Mouse (Mus musculus) adrenal gland, adult 2 months (tissue): Measurements from ENCODE around the gene Usp13. TPM values are rescaled to one million over a fixed set of nuclear protein-coding genes. Genes with fewer than 3 reads are reported as not detected.

Experiments used
- DNase-seq: peaks from one replicate; pipeline ENCODE4 v3.0.0; 2021
- long read RNA-seq: library from polyadenylated mRNA; stranded (forward); transcript quantifications from one replicate; pipeline ENCODE4 v2.0.0, GENCODE M21; 2021
- polyA plus RNA-seq: library from polyadenylated mRNA; depleted of rRNA; stranded (reverse); fragments of >200 nt; gene quantifications from 2 replicates; pipeline ENCODE4 v1.2.3, GENCODE M21; 2012; rRNA removed
- total RNA-seq, 2 experiments: library from RNA; stranded (reverse); gene quantifications; 2 replicates each; pipeline ENCODE4 v1.2.3; 2021

The Usp13 gene
- total RNA-seq (1 to 10 TPM; 3.3 to 3.9 TPM), polyA plus RNA-seq (0.51 and 1.1 TPM in 2 replicates)
- long read RNA-seq, full-length matches to known transcripts, result 1 of 3 reads
- long read RNA-seq, partial matches to known transcripts, result 1 of 3 reads
- long read RNA-seq, other reads (novel, unspliced or antisense), result 1 of 3 reads

GRCm38 (mm10) chr3:32817357-32818326 lies at the start of gene Usp13:
Usp13 (plus strand) TSS chr3:32817546.
- peak; percentile 88 for DNase-seq

- DNase-seq, result no peak
Measured at GRCm38 (mm10) chr3:32770781-32771180, 46.6 kb upstream of the Usp13 start.

GRCm38 (mm10) chr3:32817001-32817356 lies 367 bp upstream of the Usp13 start:
- no peak for DNase-seq

GRCm38 (mm10) chr3:32818327-32818900 lies 1.1 kb downstream of the Usp13 start:
- peak; percentile 49 for DNase-seq

GRCm38 (mm10) chr3:32822620-32823019 lies 5.3 kb downstream of the Usp13 start:
- DNase-seq, result no peak

- no peak for DNase-seq
Measured at GRCm38 (mm10) chr3:32824923-32825322, 7.6 kb downstream of the Usp13 start.

- DNase-seq, result no peak
Measured at GRCm38 (mm10) chr3:32825964-32826479, 8.7 kb downstream of the Usp13 start.

GRCm38 (mm10) chr3:32826701-32827100 lies 9.4 kb downstream of the Usp13 start:
- DNase-seq, result no peak

- DNase-seq, result no peak
Measured at GRCm38 (mm10) chr3:32833871-32834270, 16.5 kb downstream of the Usp13 start.

- DNase-seq, result no peak
Measured at GRCm38 (mm10) chr3:32837847-32838246, 20.5 kb downstream of the Usp13 start.

- DNase-seq, result no peak
Measured at GRCm38 (mm10) chr3:32856362-32857107, 39.2 kb downstream of the Usp13 start.

- no peak for DNase-seq
Measured at GRCm38 (mm10) chr3:32871081-32871480, 53.7 kb downstream of the Usp13 start.

GRCm38 (mm10) chr3:32886386-32886785 lies 69.0 kb downstream of the Usp13 start:
- DNase-seq, result no peak

- DNase-seq, result no peak
Measured at GRCm38 (mm10) chr3:32888886-32889285, 71.5 kb downstream of the Usp13 start.

GRCm38 (mm10) chr3:32890174-32890573 lies 72.8 kb downstream of the Usp13 start:
- DNase-seq, result no peak

- DNase-seq, result no peak
Measured at GRCm38 (mm10) chr3:32903462-32903861, 86.1 kb downstream of the Usp13 start.

GRCm38 (mm10) chr3:32904599-32904998 lies 87.3 kb downstream of the Usp13 start:
- no peak for DNase-seq

GRCm38 (mm10) chr3:32905850-32906779 lies 88.8 kb downstream of the Usp13 start:
- peak; percentile 51 for DNase-seq

GRCm38 (mm10) chr3:32908400-32908799 lies 91.1 kb downstream of the Usp13 start:
- no peak for DNase-seq

- DNase-seq, result no peak
Measured at GRCm38 (mm10) chr3:32910071-32910551, 92.8 kb downstream of the Usp13 start.

- no peak for DNase-seq
Measured at GRCm38 (mm10) chr3:32924168-32924567, 106.8 kb downstream of the Usp13 start.
